ENCODE assay signal across 23 mouse cellular contexts in the genomic region with DNA sequence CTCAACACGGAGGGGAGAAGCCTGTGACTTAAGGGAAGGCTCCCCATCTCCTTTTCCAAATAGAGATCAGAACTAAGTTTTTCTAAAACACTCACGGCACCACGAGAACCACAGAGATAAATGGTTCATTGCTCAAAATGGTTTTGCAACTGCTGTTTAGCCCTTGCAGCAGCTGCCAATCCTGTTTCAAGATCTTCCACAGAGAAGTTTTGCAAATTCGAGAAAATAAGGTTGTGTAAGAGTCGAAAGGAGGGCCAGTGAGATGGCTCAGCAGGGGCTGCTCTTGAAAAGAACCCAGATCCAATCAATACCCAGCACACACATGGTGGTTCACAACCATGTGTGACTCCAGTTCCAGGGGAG. TPM values are rescaled to one million over a fixed set of nuclear protein-coding genes. Genes with fewer than 3 reads are reported as not detected.
A peak's percentile ranks its signal among the peaks of the same experiment; 100 is the strongest.
DNase-seq lines count a peak whose midpoint lies in the region; ATAC-seq and TF ChIP-seq lines count a peak whose summit lies in the region.
"Had no signal": no experiment of that assay in that cellular context is flagged by ENCODE, and none has a peak within 500 bp of the region (broad histone marks: within the 10 kb centered on the region; RNA-seq: fewer than 3 reads in every experiment).

No protein-coding gene starts in this region.

- H3K27me3 ChIP-seq in heart, embryonic 13.5 days (replicated peaks): no peaks in the 10 kb centered on the region
- H3K27me3 ChIP-seq in testis, adult 2 months (ENCODE audit: control insufficient read depth, insufficient read depth, low read length): no peaks in the 10 kb centered on the region
- no peaks in the 10 kb centered on the region for H3K27me3 ChIP-seq in kidney, embryonic 15.5 days
- H3K27me3 ChIP-seq: hindbrain, embryonic 13.5 days; liver, embryonic 13.5 days; midbrain, embryonic 12.5 days had no signal

- peak overlapping the region; percentile 53; the same call in 1 of the 2 replicates for H3K27ac ChIP-seq in heart, embryonic 13.5 days (replicated peaks)
- H3K27ac ChIP-seq in testis, adult 2 months (ENCODE audit: control insufficient read depth, insufficient read depth, low read depth, low read length): peak overlapping the region; percentile 16
- peak overlapping the region; percentile 83 for H3K27ac ChIP-seq in brown adipose tissue, adult 24 weeks (replicated peaks; ENCODE audit: low read depth, low read length)
- no peak overlapping the region for H3K27ac ChIP-seq in kidney, embryonic 15.5 days
- H3K27ac ChIP-seq: hindbrain, embryonic 13.5 days; left cerebral cortex, adult 2 months; limb, embryonic 10.5 days; liver, embryonic 13.5 days; midbrain, embryonic 12.5 days; stomach, postnatal 0 days had no signal

- no peak for TF ChIP-seq POLR2A in testis, adult 2 months (IDR thresholded peaks at IDR 0.05; ENCODE audit: control insufficient read depth, low read depth, low read length)

- H3K4me3 ChIP-seq in heart, embryonic 13.5 days: no peak overlapping the region
- no peak overlapping the region for H3K4me3 ChIP-seq in testis, adult 2 months (ENCODE audit: control insufficient read depth, low read depth, low read length)
- H3K4me3 ChIP-seq in brown adipose tissue, adult 24 weeks (ENCODE audit: insufficient read depth, low read depth, low read length): no peak overlapping the region
- no peak overlapping the region for H3K4me3 ChIP-seq in kidney, embryonic 15.5 days (replicated peaks)
- H3K4me3 ChIP-seq: hindbrain, embryonic 13.5 days; left cerebral cortex, adult 2 months; limb, embryonic 10.5 days; liver, embryonic 13.5 days; midbrain, embryonic 12.5 days had no signal

- H3K9ac ChIP-seq in heart, embryonic 13.5 days: no peak overlapping the region
- H3K9ac ChIP-seq in kidney, embryonic 15.5 days: no peak overlapping the region
- H3K9ac ChIP-seq: hindbrain, embryonic 13.5 days; liver, embryonic 13.5 days; midbrain, embryonic 12.5 days had no signal

- no peak for TF ChIP-seq CTCF in testis, adult 2 months (IDR thresholded peaks at IDR 0.05; ENCODE audit: control insufficient read depth, insufficient read depth, insufficient replicate concordance, low read depth, low read length)

- peaks cover 67% of the 10 kb centered on the region for H3K36me3 ChIP-seq in heart, embryonic 13.5 days
- H3K36me3 ChIP-seq in testis, adult 2 months (ENCODE audit: control insufficient read depth, insufficient read depth, low read length): no peaks in the 10 kb centered on the region
- H3K36me3 ChIP-seq in kidney, embryonic 15.5 days: peaks cover 60% of the 10 kb centered on the region
- H3K36me3 ChIP-seq: hindbrain, embryonic 13.5 days had no signal

- H3K4me1 ChIP-seq in heart, embryonic 13.5 days: peaks cover 12% of the 10 kb centered on the region
- no peaks in the 10 kb centered on the region for H3K4me1 ChIP-seq in testis, adult 2 months (ENCODE audit: control insufficient read depth, insufficient read depth, low read length)
- H3K4me1 ChIP-seq in brown adipose tissue, adult 24 weeks (ENCODE audit: control insufficient read depth, insufficient read depth, insufficient read length, low read length): no peaks in the 10 kb centered on the region
- no peaks in the 10 kb centered on the region for H3K4me1 ChIP-seq in kidney, embryonic 15.5 days
- H3K4me1 ChIP-seq: limb, embryonic 10.5 days; midbrain, embryonic 12.5 days had no signal

- H3K4me2 ChIP-seq in heart, embryonic 13.5 days: no peak overlapping the region
- no peak overlapping the region for H3K4me2 ChIP-seq in kidney, embryonic 15.5 days
- H3K4me2 ChIP-seq: hindbrain, embryonic 13.5 days; liver, embryonic 13.5 days; midbrain, embryonic 12.5 days had no signal

- no peak for DNase-seq in heart, adult 9 months (ENCODE audit: low spot score in 2 of 2)
- no peak for DNase-seq in testis, postnatal 10 days (ENCODE audit: low spot score)
- DNase-seq in T-cell, adult 2 months (ENCODE audit: low spot score): no peak
- DNase-seq: cerebellum, postnatal 10 days; kidney, adult 8-10 months; kidney, postnatal 25 days; layer of hippocampus, adult 9-11 months; liver, embryonic 13.5 days; lung, postnatal 10 days; retina, postnatal 1 day; right cerebral cortex, postnatal 4 days; thymus, postnatal 14 days had no signal

- 69% methylated on average over 5 of the region's 5 CpGs for WGBS in heart, embryonic 13.5 days
- WGBS in kidney, embryonic 15.5 days: 81% methylated on average over 5 of the region's 5 CpGs

- ATAC-seq in heart, embryonic 13.5 days (ENCODE audit: extremely low read depth, insufficient number of reproducible peaks, low FRiP score, low TSS enrichment): no peak
- no peak for ATAC-seq in kidney, embryonic 15.5 days (replicated peaks; ENCODE audit: low FRiP score)
- ATAC-seq: forebrain, embryonic 16.5 days had no signal

- no peaks in the 10 kb centered on the region for H3K9me3 ChIP-seq in heart, embryonic 13.5 days
- H3K9me3 ChIP-seq in kidney, embryonic 15.5 days (replicated peaks): no peaks in the 10 kb centered on the region
- H3K9me3 ChIP-seq: G1E; hindbrain, embryonic 13.5 days; limb, embryonic 10.5 days; liver, embryonic 13.5 days; midbrain, embryonic 12.5 days had no signal

RNA-seq across cellular contexts. Expression of gene Hk2, which starts 32.8 kb away (rescaled TPM):
- 28.9 and 36.2 TPM in 2 replicates for polyA plus RNA-seq in heart, embryonic 13.5 days (2015; fragmentation: Nextera tagmentation; extraction: Ambion mirVana)
- polyA plus RNA-seq in testis, adult 2 months (2012; rRNA removed): 7.8 and 10.9 TPM in 2 replicates
- polyA plus RNA-seq in brown adipose tissue, adult 24 weeks (2012; ENCODE audit: insufficient read depth, insufficient read length, missing spikeins): 216 and 558 TPM in 2 replicates
- polyA plus RNA-seq in kidney, embryonic 15.5 days (2015; fragmentation: Nextera tagmentation; extraction: Ambion mirVana): 19.0 and 19.7 TPM in 2 replicates

RNA-seq across cellular contexts. Expression of gene Pole4, which starts 36.3 kb away (rescaled TPM):
- polyA plus RNA-seq in heart, embryonic 13.5 days (2015; fragmentation: Nextera tagmentation; extraction: Ambion mirVana): 82.5 and 97.5 TPM in 2 replicates
- polyA plus RNA-seq in testis, adult 2 months (2012; rRNA removed): 11.6 and 16.4 TPM in 2 replicates
- 61.9 and 64.7 TPM in 2 replicates for polyA plus RNA-seq in brown adipose tissue, adult 24 weeks (2012; ENCODE audit: insufficient read depth, insufficient read length, missing spikeins)
- 106 and 113 TPM in 2 replicates for polyA plus RNA-seq in kidney, embryonic 15.5 days (2015; fragmentation: Nextera tagmentation; extraction: Ambion mirVana)
